Mouse (Mus musculus): ENCODE results near the gene Tpmt. TPM values are rescaled to one million over a fixed set of nuclear protein-coding genes. Genes with fewer than 3 reads are reported as not detected.

Tpmt gene
- polyA plus RNA-seq, 1 experiment from 2014 or later, result 23.6 TPM

- Histone ChIP-seq H3K4me1 (no peaks in the 10 kb centered on the region), H3K9ac (replicated peaks) (no peak overlapping the region), H3K9me3 (no peaks in the 10 kb centered on the region), H3K27me3 (no peaks in the 10 kb centered on the region), H3K4me3 (no peak overlapping the region), H3K36me3 (no peaks in the 10 kb centered on the region), H3K27ac (replicated peaks) (no peak overlapping the region), H3K4me2 (replicated peaks) (no peak overlapping the region)
- no peak for ATAC-seq (replicated peaks)
- 79% methylated on average over 4 of the region's 4 CpGs for WGBS
Measured at GRCm38 (mm10) chr13:46997355-46997754, 47.2 kb downstream of the Tpmt start.

DNA sequence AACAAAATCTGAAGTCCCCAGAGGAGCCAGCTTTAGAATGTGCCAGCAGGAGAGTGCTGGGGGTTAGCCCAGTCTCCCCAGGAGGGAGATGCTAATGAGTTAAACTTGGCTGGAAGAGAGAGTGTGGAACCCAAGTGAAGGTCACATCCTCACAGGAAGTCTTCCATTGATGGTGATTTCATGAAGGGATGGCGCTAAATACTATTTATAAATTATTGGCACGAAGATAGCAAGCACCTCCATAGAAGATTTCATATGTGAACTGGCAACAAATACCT, 51.3 kb downstream of the Tpmt start:
- H3K9me3 ChIP-seq, result no peaks in the 10 kb centered on the region
- no peaks in the 10 kb centered on the region for H3K4me1 ChIP-seq
- no peak overlapping the region for H3K4me2 ChIP-seq (replicated peaks)
- no peak for ATAC-seq (replicated peaks)
- 88% methylated on average over 2 of the region's 2 CpGs for WGBS
- no peaks in the 10 kb centered on the region for H3K36me3 ChIP-seq
- H3K27ac ChIP-seq (replicated peaks), result no peak overlapping the region
- no peak overlapping the region for H3K4me3 ChIP-seq
- no peak overlapping the region for H3K9ac ChIP-seq (replicated peaks)
- no peaks in the 10 kb centered on the region for H3K27me3 ChIP-seq

DNA sequence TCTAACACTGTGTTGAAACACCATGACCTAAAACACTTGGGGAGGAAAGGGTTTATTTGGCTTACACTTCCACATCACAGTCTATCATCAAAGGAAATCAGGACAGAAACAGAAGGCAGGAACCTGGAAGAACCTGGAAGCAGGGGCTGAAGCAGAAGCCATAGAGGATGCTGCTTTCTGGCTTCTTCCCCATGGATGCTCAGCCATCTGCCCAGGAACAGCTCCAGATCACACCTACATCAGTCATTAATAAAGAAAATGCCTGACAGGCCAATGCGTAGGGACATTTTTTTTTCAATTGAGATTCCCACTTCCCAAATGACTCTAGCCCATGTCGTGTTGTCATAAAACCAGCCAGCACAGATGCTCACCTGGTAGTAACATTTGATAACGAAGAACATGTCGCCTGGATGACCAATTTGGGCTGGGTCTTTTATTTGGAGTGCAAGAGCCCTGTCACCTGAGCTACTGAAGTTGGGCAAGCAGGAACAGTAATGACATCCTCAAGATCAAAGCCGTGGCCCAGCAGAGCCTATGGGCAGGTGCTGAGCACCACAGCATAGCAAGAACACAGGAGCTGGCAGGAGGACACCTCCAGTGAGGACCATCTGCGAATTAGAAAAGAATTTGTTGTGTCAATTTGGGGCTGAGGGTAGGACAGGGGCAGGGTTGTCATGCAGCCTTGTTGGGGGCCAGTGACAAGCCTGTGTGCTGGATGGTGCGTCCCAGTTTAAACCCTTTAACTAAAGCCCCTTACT, 51.8 kb downstream of the Tpmt start:
- WGBS, result 74% methylated on average over 7 of the region's 7 CpGs
- H3K36me3 ChIP-seq, result no peaks in the 10 kb centered on the region
- H3K9me3 ChIP-seq, result no peaks in the 10 kb centered on the region
- no peaks in the 10 kb centered on the region for H3K27me3 ChIP-seq
- no peak overlapping the region for H3K4me3 ChIP-seq
- H3K27ac ChIP-seq (replicated peaks), result no peak overlapping the region
- no peaks in the 10 kb centered on the region for H3K4me1 ChIP-seq
- no peak overlapping the region for H3K4me2 ChIP-seq (replicated peaks)
- H3K9ac ChIP-seq (replicated peaks), result no peak overlapping the region
- ATAC-seq (replicated peaks), result no peak

GRCm38 (mm10) chr13:46990376-46991011, 54.0 kb downstream of the Tpmt start:
- H3K36me3 ChIP-seq, result no peaks in the 10 kb centered on the region
- no peak overlapping the region for H3K27ac ChIP-seq (replicated peaks)
- WGBS, result 38% methylated on average over 4 of the region's 4 CpGs
- no peak overlapping the region for H3K4me2 ChIP-seq (replicated peaks)
- H3K27me3 ChIP-seq, result no peaks in the 10 kb centered on the region
- H3K4me1 ChIP-seq, result no peaks in the 10 kb centered on the region
- no peaks in the 10 kb centered on the region for H3K9me3 ChIP-seq
- H3K9ac ChIP-seq (replicated peaks), result no peak overlapping the region
- no peak overlapping the region for H3K4me3 ChIP-seq
- ATAC-seq (replicated peaks), result no peak

GRCm38 (mm10) chr13:46987941-46988340, 56.6 kb downstream of the Tpmt start:
- no peak for ATAC-seq (replicated peaks)
- no peak overlapping the region for H3K27ac ChIP-seq (replicated peaks)
- no peaks in the 10 kb centered on the region for H3K36me3 ChIP-seq
- no peak overlapping the region for H3K9ac ChIP-seq (replicated peaks)
- no peaks in the 10 kb centered on the region for H3K4me1 ChIP-seq
- no peak overlapping the region for H3K4me2 ChIP-seq (replicated peaks)
- 79% methylated on average over 8 of the region's 8 CpGs for WGBS
- H3K9me3 ChIP-seq, result no peaks in the 10 kb centered on the region
- no peaks in the 10 kb centered on the region for H3K27me3 ChIP-seq
- no peak overlapping the region for H3K4me3 ChIP-seq

GRCm38 (mm10) chr13:46986208-46986607, 58.3 kb downstream of the Tpmt start:
- Histone ChIP-seq H3K4me2 (replicated peaks) (no peak overlapping the region), H3K9me3 (no peaks in the 10 kb centered on the region), H3K9ac (replicated peaks) (no peak overlapping the region), H3K4me3 (no peak overlapping the region), H3K27ac (replicated peaks) (no peak overlapping the region), H3K4me1 (no peaks in the 10 kb centered on the region), H3K27me3 (no peaks in the 10 kb centered on the region), H3K36me3 (no peaks in the 10 kb centered on the region)
- ATAC-seq (replicated peaks), result no peak
- 79% methylated on average over 6 of the region's 6 CpGs for WGBS

- no peak for ATAC-seq (replicated peaks)
- Histone ChIP-seq H3K9me3 (no peaks in the 10 kb centered on the region), H3K9ac (replicated peaks) (no peak overlapping the region), H3K36me3 (no peaks in the 10 kb centered on the region), H3K27ac (replicated peaks) (no peak overlapping the region), H3K4me2 (replicated peaks) (no peak overlapping the region), H3K27me3 (no peaks in the 10 kb centered on the region), H3K4me3 (no peak overlapping the region), H3K4me1 (no peaks in the 10 kb centered on the region)
- 86% methylated on average over 2 of the region's 2 CpGs for WGBS
Measured at GRCm38 (mm10) chr13:46983878-46984277, 60.7 kb downstream of the Tpmt start.

GRCm38 (mm10) chr13:46979836-46980490, 64.6 kb downstream of the Tpmt start:
- Histone ChIP-seq H3K4me2 (replicated peaks) (no peak overlapping the region), H3K9ac (replicated peaks) (no peak overlapping the region), H3K4me3 (no peak overlapping the region), H3K27ac (replicated peaks) (no peak overlapping the region), H3K4me1 (peaks cover 6% of the 10 kb centered on the region), H3K9me3 (no peaks in the 10 kb centered on the region), H3K36me3 (no peaks in the 10 kb centered on the region), H3K27me3 (no peaks in the 10 kb centered on the region)
- ATAC-seq (replicated peaks), result no peak
- WGBS, result 61% methylated on average over 13 of the region's 13 CpGs

DNA sequence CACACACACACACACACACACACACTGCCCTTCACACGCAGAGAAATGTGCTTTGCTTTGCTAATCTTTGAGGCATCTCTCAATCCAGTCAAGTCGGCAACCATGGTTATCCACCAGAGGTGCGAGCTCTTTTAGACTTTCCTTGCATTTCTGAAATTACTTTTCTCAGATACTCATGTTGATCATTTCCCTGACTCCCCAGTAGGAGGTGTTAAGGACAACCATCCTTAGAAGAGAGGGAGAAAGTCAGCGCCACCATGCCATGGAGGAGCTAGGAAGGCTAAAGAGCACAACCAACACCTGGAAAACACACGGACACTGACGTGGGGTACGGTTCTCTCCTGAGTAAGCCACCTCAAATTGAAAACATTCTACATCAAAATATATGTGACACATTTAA, 68.0 kb downstream of the Tpmt start:
- WGBS, result 93% methylated on average over 7 of the region's 7 CpGs
- no peak for ATAC-seq (replicated peaks)
- no peaks in the 10 kb centered on the region for H3K27me3 ChIP-seq
- no peaks in the 10 kb centered on the region for H3K36me3 ChIP-seq
- peaks cover 6% of the 10 kb centered on the region for H3K4me1 ChIP-seq
- no peak overlapping the region for H3K27ac ChIP-seq (replicated peaks)
- no peak overlapping the region for H3K4me3 ChIP-seq
- no peak overlapping the region for H3K9ac ChIP-seq (replicated peaks)
- no peak overlapping the region for H3K4me2 ChIP-seq (replicated peaks)
- H3K9me3 ChIP-seq, result no peaks in the 10 kb centered on the region

DNA sequence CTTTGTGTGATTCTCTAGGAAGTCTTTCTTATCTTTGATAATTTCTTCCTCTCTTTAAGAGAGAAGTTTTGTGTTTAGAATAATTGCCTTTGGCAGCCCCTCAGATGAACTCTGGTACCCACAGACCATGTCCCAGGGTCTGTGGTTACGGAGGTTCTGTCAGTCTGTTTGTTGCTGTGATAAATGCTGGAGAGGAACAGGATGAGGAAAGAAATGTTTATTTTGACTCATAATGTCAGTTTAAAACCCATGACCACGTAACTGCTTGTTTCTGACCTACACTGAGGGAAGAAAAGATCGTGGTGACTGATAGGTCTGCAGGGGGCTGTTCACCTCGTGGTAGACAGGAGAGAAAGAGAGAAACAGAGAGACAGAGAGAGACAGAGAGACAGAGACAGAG, 68.6 kb downstream of the Tpmt start:
- H3K36me3 ChIP-seq, result no peaks in the 10 kb centered on the region
- no peak overlapping the region for H3K27ac ChIP-seq (replicated peaks)
- peaks cover 6% of the 10 kb centered on the region for H3K4me1 ChIP-seq
- 32% methylated on average over 4 of the region's 4 CpGs for WGBS
- no peak overlapping the region for H3K4me3 ChIP-seq
- H3K27me3 ChIP-seq, result no peaks in the 10 kb centered on the region
- no peak overlapping the region for H3K9ac ChIP-seq (replicated peaks)
- no peak for ATAC-seq (replicated peaks)
- H3K4me2 ChIP-seq (replicated peaks), result no peak overlapping the region
- H3K9me3 ChIP-seq, result no peaks in the 10 kb centered on the region

- 7% methylated on average over 14 of the region's 14 CpGs for WGBS
- H3K4me3 ChIP-seq, result peak overlapping the region; percentile 36
Measured at GRCm38 (mm10) chr13:46975031-46975551, 69.4 kb downstream of the Tpmt start.

More at GRCm38 (mm10) chr13:46975031-46975551, 69.4 kb downstream of the Tpmt start:
- H3K27me3 ChIP-seq, result no peaks in the 10 kb centered on the region
- no peaks in the 10 kb centered on the region for H3K36me3 ChIP-seq
- H3K27ac ChIP-seq (replicated peaks), result 0 out of 2 replicates have a peak overlapping the region, but pooled peaks have one; percentile 19
- peak overlapping the region; percentile 54 for H3K4me2 ChIP-seq (replicated peaks)
- peaks cover 6% of the 10 kb centered on the region for H3K4me1 ChIP-seq
- H3K9ac ChIP-seq (replicated peaks), result peak overlapping the region; percentile 45
- ATAC-seq (replicated peaks), result peak; percentile 85
- H3K9me3 ChIP-seq, result no peaks in the 10 kb centered on the region
